Mouse (Mus musculus) testis, adult 2 months (tissue): ENCODE measurements at regions not wholly inside any gene's neighbourhood (a gene's known extent, or its start where the extent isn't known, plus 50 kb on each side); places are given as distances from the start of the nearest gene placed in this dataset.

Source experiments
- H3K27ac ChIP-seq: fragments of 200-500 bp; 2 replicates; pipeline ENCODE4 v1.5.1; 2012; ENCODE audit warnings: low read depth, low read length; ENCODE audit not compliant: control insufficient read depth, insufficient read depth
- H3K27me3 ChIP-seq: fragments of 200-500 bp; 2 replicates; pipeline ENCODE4 v1.6.1; 2012; ENCODE audit warnings: mild to moderate bottlenecking, low read length, moderate library complexity; ENCODE audit not compliant: control insufficient read depth, insufficient read depth
- H3K36me3 ChIP-seq: fragments of 200-500 bp; 2 replicates; pipeline ENCODE4 v1.6.1; 2012; ENCODE audit warnings: mild to moderate bottlenecking, low read length; ENCODE audit not compliant: control insufficient read depth, insufficient read depth
- H3K4me1 ChIP-seq: fragments of 200-500 bp; 2 replicates; pipeline ENCODE4 v1.6.1; 2012; ENCODE audit warnings: low read length; ENCODE audit not compliant: control insufficient read depth, insufficient read depth
- H3K4me3 ChIP-seq: fragments of 200-500 bp; 2 replicates; pipeline ENCODE4 v1.5.1; 2012; ENCODE audit warnings: low read depth, mild to moderate bottlenecking, low read length, moderate library complexity, mixed read lengths; ENCODE audit not compliant: control insufficient read depth
- CTCF ChIP-seq: fragments of 200-500 bp; IDR thresholded peaks from 2 replicates; pipeline ENCODE4 v1.5.1; 2012; ENCODE audit warnings: low read depth, mild to moderate bottlenecking, inconsistent platforms, low read length, moderate library complexity; ENCODE audit not compliant: control insufficient read depth, insufficient read depth, insufficient replicate concordance
- POLR2A ChIP-seq: fragments of 200-500 bp; IDR thresholded peaks from 2 replicates; pipeline ENCODE4 v1.6.1; 2012; ENCODE audit warnings: low read depth, mild to moderate bottlenecking, inconsistent platforms, low read length, moderate library complexity; ENCODE audit not compliant: control insufficient read depth

GRCm38 (mm10) chr7:90067961-90068665 is 61.9 kb upstream of the Picalm start:
- no peak overlapping the region for H3K27ac ChIP-seq
- H3K27me3 ChIP-seq: no peaks in the 10 kb centered on the region
- H3K4me1 ChIP-seq: no peaks in the 10 kb centered on the region
- no peak for TF ChIP-seq CTCF
- no peak for TF ChIP-seq POLR2A
- no peak overlapping the region for H3K4me3 ChIP-seq
- H3K36me3 ChIP-seq: no peaks in the 10 kb centered on the region

- Histone ChIP-seq H3K27ac (no peak overlapping the region), H3K36me3 (no peaks in the 10 kb centered on the region), H3K4me3 (no peak overlapping the region), H3K4me1 (no peaks in the 10 kb centered on the region), H3K27me3 (no peaks in the 10 kb centered on the region)
- no peak for TF ChIP-seq CTCF
- TF ChIP-seq POLR2A: no peak
Observed at GRCm38 (mm10) chr7:90070267-90070666, 59.7 kb upstream of the Picalm start.

GRCm38 (mm10) chr7:90073865-90074264 is 56.1 kb upstream of the Picalm start:
- H3K4me1 ChIP-seq: no peaks in the 10 kb centered on the region
- no peak for TF ChIP-seq POLR2A
- no peak for TF ChIP-seq CTCF
- H3K36me3 ChIP-seq: no peaks in the 10 kb centered on the region
- H3K27ac ChIP-seq: no peak overlapping the region
- no peaks in the 10 kb centered on the region for H3K27me3 ChIP-seq
- H3K4me3 ChIP-seq: no peak overlapping the region

GRCm38 (mm10) chr7:90074592-90074991 is 55.4 kb upstream of the Picalm start:
- Histone ChIP-seq H3K27ac (no peak overlapping the region), H3K27me3 (no peaks in the 10 kb centered on the region), H3K4me3 (no peak overlapping the region), H3K36me3 (no peaks in the 10 kb centered on the region), H3K4me1 (no peaks in the 10 kb centered on the region)
- TF ChIP-seq POLR2A (no peak), CTCF (no peak)

- Histone ChIP-seq H3K27ac (no peak overlapping the region), H3K4me1 (no peaks in the 10 kb centered on the region), H3K36me3 (no peaks in the 10 kb centered on the region), H3K27me3 (no peaks in the 10 kb centered on the region), H3K4me3 (no peak overlapping the region)
- TF ChIP-seq CTCF: no peak
- TF ChIP-seq POLR2A: no peak
Observed at GRCm38 (mm10) chr7:90077565-90077964, 52.4 kb upstream of the Picalm start.

GRCm38 (mm10) chr7:90080083-90080772 is 49.8 kb upstream of the Picalm start:
- no peak for TF ChIP-seq POLR2A
- no peak for TF ChIP-seq CTCF

More at GRCm38 (mm10) chr7:90080083-90080772, 49.8 kb upstream of the Picalm start:
- no peak overlapping the region for H3K4me3 ChIP-seq
- no peak overlapping the region for H3K27ac ChIP-seq
- H3K36me3 ChIP-seq: no peaks in the 10 kb centered on the region
- no peaks in the 10 kb centered on the region; the same call in 1 of the 2 replicates for H3K4me1 ChIP-seq
- H3K27me3 ChIP-seq: no peaks in the 10 kb centered on the region
